Mouse (Mus musculus): ENCODE measurements around the gene Gprasp1. TPM values are rescaled to one million over a fixed set of nuclear protein-coding genes. Genes with fewer than 3 reads are reported as not detected.
"Not testable (repeated sequence)": the region's sequence is repeated elsewhere in the genome, so short reads cannot be mapped to it uniquely, and the experiment has no call there.

The Gprasp1 gene
- polyA plus RNA-seq, 1 experiment: 10.0 TPM

DNA sequence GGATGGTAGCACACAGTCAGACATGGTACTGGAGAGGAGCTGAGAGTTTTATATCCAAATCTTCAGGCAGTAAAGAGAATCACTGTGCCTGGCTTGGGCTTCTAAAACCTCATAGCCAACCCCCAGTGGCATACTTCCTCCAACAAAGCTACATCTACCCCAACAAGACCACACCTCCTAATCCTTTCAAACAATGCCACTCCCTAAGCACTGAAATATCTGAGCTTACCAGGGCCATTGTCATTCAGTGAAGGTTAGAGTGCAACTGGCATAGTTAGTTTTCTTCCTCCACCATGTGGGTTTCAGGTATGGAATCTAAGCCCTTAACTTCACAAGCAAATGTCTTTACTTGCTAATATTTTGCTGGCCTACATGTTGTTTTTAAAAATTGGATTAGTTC lies 49.0 kb downstream of the Gprasp1 start:
- TF ChIP-seq CTCF (IDR thresholded peaks at IDR 0.05; ENCODE audit: extremely low read depth, insufficient read depth, insufficient read length, insufficient replicate concordance): no peak
- no peak for TF ChIP-seq POLR2A (IDR thresholded peaks at IDR 0.05; ENCODE audit: low read depth, low read length)
- Histone ChIP-seq H3K27me3 (ENCODE audit: control insufficient read depth, insufficient read depth, low read length) (no peaks in the 10 kb centered on the region), H3K4me1 (ENCODE audit: control insufficient read depth, insufficient read depth, insufficient read length) (no peaks in the 10 kb centered on the region), H3K27ac (ENCODE audit: insufficient read depth, low read length) (no peak overlapping the region), H3K4me3 (ENCODE audit: extremely low read depth, insufficient read depth, insufficient read length) (no peak overlapping the region), H3K36me3 (ENCODE audit: control insufficient read depth, insufficient read depth, low read length) (no peaks in the 10 kb centered on the region)
- no peak for DNase-seq (ENCODE audit: low read depth in 1 of 2, low spot score in 2 of 2)

DNA sequence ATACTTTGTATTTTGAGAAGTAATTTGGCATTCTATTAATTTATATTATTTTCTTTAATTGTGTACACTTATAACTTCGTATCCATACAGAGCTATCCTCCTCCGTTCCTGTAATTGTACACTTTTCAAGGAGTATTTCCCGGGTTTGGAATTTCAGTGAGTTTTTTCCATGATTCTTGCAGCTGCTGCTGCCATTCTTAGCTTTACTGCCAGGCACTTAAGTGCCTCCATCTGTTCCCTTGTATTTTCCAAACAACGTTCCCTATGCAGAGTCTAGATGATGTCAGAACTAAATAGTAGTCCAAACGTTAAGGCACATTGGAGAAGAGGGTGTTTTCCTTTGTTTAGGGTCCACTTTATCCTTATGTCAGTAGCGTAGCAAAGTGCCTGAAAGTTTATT lies 49.8 kb downstream of the Gprasp1 start:
- Histone ChIP-seq H3K27me3 (ENCODE audit: control insufficient read depth, insufficient read depth, low read length) (no peaks in the 10 kb centered on the region), H3K4me3 (ENCODE audit: extremely low read depth, insufficient read depth, insufficient read length) (no peak overlapping the region), H3K27ac (ENCODE audit: insufficient read depth, low read length) (no peak overlapping the region), H3K4me1 (ENCODE audit: control insufficient read depth, insufficient read depth, insufficient read length) (no peaks in the 10 kb centered on the region), H3K36me3 (ENCODE audit: control insufficient read depth, insufficient read depth, low read length) (no peaks in the 10 kb centered on the region)
- WGBS: 83% methylated on average over 6 of the region's 6 CpGs
- no peak for DNase-seq (ENCODE audit: low read depth in 1 of 2, low spot score in 2 of 2)
- TF ChIP-seq POLR2A (IDR thresholded peaks at IDR 0.05; ENCODE audit: low read depth, low read length) (no peak), CTCF (IDR thresholded peaks at IDR 0.05; ENCODE audit: extremely low read depth, insufficient read depth, insufficient read length, insufficient replicate concordance) (no peak)

DNA sequence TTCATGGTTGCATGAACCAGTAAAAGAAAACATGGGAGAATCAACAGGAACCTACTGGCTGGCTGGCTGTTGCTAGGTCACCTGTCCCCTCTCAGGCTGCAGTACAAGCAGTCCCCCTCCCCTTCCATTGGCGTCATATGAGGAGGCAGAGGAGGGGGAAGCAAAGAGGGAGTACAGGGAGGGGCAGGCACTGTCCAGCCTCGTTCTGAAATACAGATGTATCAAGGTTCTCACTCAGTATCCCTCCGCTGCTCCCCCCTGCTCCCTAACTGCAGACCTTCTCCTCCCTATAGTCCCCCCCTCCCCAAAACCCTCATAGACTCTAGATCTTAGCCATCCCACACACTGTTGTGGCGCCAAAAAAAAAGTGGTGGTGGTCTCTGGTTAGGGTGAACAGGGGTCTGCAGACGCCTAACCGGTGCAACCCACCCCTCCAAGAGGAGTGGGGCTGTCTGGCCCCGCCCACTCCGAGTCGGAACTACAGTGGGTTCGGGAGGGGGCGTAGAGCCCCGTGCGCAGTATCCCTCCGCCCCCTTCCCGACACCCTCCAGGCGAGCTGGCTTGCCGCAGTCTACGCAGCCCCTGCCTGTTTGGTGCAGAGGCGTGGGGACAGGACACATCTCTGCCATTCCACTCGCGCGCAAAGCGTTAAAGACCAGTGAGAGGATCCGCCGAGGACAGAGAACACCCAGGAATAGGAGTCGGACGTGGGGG lies 53.2 kb downstream of the Gprasp1 start:
- H3K27ac ChIP-seq (ENCODE audit: insufficient read depth, low read length); H3K27me3 ChIP-seq (ENCODE audit: control insufficient read depth, insufficient read depth, low read length); H3K4me1 ChIP-seq (ENCODE audit: control insufficient read depth, insufficient read depth, insufficient read length); H3K36me3 ChIP-seq (ENCODE audit: control insufficient read depth, insufficient read depth, low read length): not testable (repeated sequence)
- peak in 1 of 2 experiments; percentile 13 for DNase-seq (ENCODE audit: low read depth in 1 of 2, low spot score in 2 of 2)
- WGBS: 22% methylated on average over 27 of the region's 27 CpGs
- peak overlapping the region; percentile 52 for H3K4me3 ChIP-seq (ENCODE audit: extremely low read depth, insufficient read depth, insufficient read length)

DNA sequence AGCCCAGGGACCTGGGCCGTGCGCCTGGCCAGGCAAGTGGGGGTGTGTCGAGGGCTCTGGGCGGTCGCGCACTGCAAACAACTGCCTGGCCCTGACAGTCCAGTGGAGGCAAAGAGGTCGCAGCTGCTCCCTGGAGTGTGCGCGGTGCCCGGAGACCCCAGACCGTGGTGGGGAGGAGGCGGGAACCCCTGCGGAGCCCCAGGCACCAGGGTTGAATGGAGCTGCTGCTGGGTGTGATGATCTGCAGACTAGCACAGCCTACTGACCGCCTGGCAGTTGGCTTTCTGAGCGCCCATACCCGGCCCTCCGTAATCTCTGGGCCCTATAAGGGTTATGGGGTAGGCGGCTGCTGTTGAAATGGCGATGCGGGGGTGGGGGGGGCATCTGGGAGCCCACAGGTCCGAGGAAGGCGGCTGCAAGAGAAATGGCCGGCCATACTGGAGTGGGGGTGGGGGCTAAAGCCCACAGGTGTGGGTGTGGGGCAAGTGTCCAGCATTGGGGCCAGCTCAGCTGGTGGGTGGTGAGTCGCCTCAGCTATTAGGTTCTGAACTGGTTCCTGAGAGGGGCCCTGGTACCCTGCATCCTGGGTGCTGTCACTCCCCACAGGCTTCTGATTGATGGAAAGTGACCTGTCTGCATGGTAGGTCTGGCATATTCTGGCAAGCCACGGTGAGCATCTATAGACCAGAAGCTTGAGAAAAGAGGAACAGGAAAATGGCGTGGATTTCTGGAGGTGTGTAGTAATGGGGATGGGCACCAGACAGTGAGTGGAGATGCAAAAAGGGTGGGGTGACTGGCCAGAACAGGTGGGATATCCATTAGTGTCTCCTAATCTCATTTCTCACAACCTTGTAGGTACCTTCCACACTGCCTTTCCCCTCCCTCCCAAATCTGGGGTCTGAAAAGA lies 54.0 kb downstream of the Gprasp1 start:
- not testable (repeated sequence) for H3K27me3 ChIP-seq (ENCODE audit: control insufficient read depth, insufficient read depth, low read length); H3K27ac ChIP-seq (ENCODE audit: insufficient read depth, low read length); H3K4me1 ChIP-seq (ENCODE audit: control insufficient read depth, insufficient read depth, insufficient read length); DNase-seq (ENCODE audit: low read depth in 1 of 2, low spot score in 2 of 2); H3K36me3 ChIP-seq (ENCODE audit: control insufficient read depth, insufficient read depth, low read length)
- peak overlapping the region; percentile 52 for H3K4me3 ChIP-seq (ENCODE audit: extremely low read depth, insufficient read depth, insufficient read length)
- 33% methylated on average over 25 of the region's 26 CpGs for WGBS

- DNase-seq (ENCODE audit: low read depth in 1 of 2, low spot score in 2 of 2): peak; percentile 30 to 38
- 34% methylated on average over 5 of the region's 5 CpGs for WGBS
- H3K36me3 ChIP-seq (ENCODE audit: control insufficient read depth, insufficient read depth, low read length); H3K27me3 ChIP-seq (ENCODE audit: control insufficient read depth, insufficient read depth, low read length); H3K27ac ChIP-seq (ENCODE audit: insufficient read depth, low read length); H3K4me1 ChIP-seq (ENCODE audit: control insufficient read depth, insufficient read depth, insufficient read length): not testable (repeated sequence)
- peak within 1 kb of the TSS; percentile 52; the same call in 1 of the 2 replicates for H3K4me3 ChIP-seq (ENCODE audit: extremely low read depth, insufficient read depth, insufficient read length)
Measured at GRCm38 (mm10) chrX:135797212-135797644, 54.7 kb downstream of the Gprasp1 start, which contains the start of gene Bhlhb9. Gene Bhlhb9 (plus strand): TSS chrX:135797594.

DNA sequence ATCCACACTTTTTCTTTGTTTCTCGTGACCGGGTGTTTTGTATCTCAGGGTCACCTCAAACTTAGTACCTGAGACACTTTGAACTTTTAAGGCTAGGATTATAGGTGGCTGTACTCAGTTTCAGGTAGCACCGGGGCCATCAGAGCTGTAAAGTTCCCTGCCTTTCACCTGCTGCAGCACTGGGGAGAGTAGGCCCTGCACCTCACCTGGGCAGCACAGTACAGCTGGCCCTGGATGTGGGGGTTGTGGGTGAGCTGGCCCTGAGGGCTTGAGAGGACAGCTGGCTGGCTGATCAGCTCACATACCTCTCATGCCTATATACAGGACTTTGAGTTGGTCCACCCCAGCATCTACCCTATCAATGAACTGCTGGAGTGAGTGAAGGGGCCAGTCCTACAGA lies 61.6 kb downstream of the Gprasp1 start:
- no peak for DNase-seq (ENCODE audit: low read depth in 1 of 2, low spot score in 2 of 2)
- H3K27me3 ChIP-seq (ENCODE audit: control insufficient read depth, insufficient read depth, low read length): no peaks in the 10 kb centered on the region
- H3K4me1 ChIP-seq (ENCODE audit: control insufficient read depth, insufficient read depth, insufficient read length): no peaks in the 10 kb centered on the region
- H3K36me3 ChIP-seq (ENCODE audit: control insufficient read depth, insufficient read depth, low read length): no peaks in the 10 kb centered on the region; the same call in 1 of the 2 replicates
- H3K27ac ChIP-seq (ENCODE audit: insufficient read depth, low read length): no peak overlapping the region
- TF ChIP-seq POLR2A (IDR thresholded peaks at IDR 0.05; ENCODE audit: low read depth, low read length) (no peak), CTCF (IDR thresholded peaks at IDR 0.05; ENCODE audit: extremely low read depth, insufficient read depth, insufficient read length, insufficient replicate concordance) (no peak)
- 81% methylated on average over 3 of the region's 3 CpGs for WGBS
- no peak overlapping the region for H3K4me3 ChIP-seq (ENCODE audit: extremely low read depth, insufficient read depth, insufficient read length)

DNA sequence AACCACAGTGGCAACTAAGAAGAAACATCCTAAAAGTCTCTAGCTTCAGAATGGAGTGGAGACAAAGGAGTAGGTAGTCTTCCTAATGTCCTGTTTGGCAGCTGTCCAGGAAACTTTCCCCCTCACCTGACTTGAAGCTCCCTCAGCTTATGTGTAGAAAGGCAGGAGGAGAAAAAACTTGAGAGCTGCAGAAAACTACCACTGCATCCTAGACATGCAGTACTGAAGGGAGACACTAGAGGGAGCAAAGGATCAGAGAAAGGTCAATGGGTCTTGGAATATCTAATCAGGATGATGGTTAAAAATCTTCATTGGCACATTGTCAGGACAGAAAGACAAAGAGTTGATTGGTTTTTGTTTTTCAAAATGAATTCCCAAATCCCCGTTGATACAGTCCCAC lies 63.2 kb downstream of the Gprasp1 start:
- WGBS: 19% methylated on average over 1 of the region's 1 CpGs
- TF ChIP-seq CTCF (IDR thresholded peaks at IDR 0.05; ENCODE audit: extremely low read depth, insufficient read depth, insufficient read length, insufficient replicate concordance) (no peak), POLR2A (IDR thresholded peaks at IDR 0.05; ENCODE audit: low read depth, low read length) (no peak)

GRCm38 (mm10) chrX:135835896-135836295 lies 93.4 kb downstream of the Gprasp1 start:
- H3K36me3 ChIP-seq (ENCODE audit: control insufficient read depth, insufficient read depth, low read length); H3K27me3 ChIP-seq (ENCODE audit: control insufficient read depth, insufficient read depth, low read length); H3K4me1 ChIP-seq (ENCODE audit: control insufficient read depth, insufficient read depth, insufficient read length); DNase-seq (ENCODE audit: low read depth in 1 of 2, low spot score in 2 of 2); H3K4me3 ChIP-seq (ENCODE audit: extremely low read depth, insufficient read depth, insufficient read length); H3K27ac ChIP-seq (ENCODE audit: insufficient read depth, low read length): not testable (repeated sequence)
- WGBS: 62% methylated on average over 1 of the region's 1 CpGs

More for the DNA sequence above, 63.2 kb downstream of the Gprasp1 start:
- no peak overlapping the region for H3K27ac ChIP-seq (ENCODE audit: insufficient read depth, low read length)
- no peaks in the 10 kb centered on the region; the same call in 1 of the 2 replicates for H3K36me3 ChIP-seq (ENCODE audit: control insufficient read depth, insufficient read depth, low read length)
- no peaks in the 10 kb centered on the region for H3K4me1 ChIP-seq (ENCODE audit: control insufficient read depth, insufficient read depth, insufficient read length)
- no peak for DNase-seq (ENCODE audit: low read depth in 1 of 2, low spot score in 2 of 2)
- H3K27me3 ChIP-seq (ENCODE audit: control insufficient read depth, insufficient read depth, low read length): no peaks in the 10 kb centered on the region
- no peak overlapping the region for H3K4me3 ChIP-seq (ENCODE audit: extremely low read depth, insufficient read depth, insufficient read length)
